In genomic region chr13:36478243-36478642, GRCm38 (mm10) we compare ENCODE assay signal across 13 mouse cellular contexts.
"Had no signal": no experiment of that assay in that cellular context is flagged by ENCODE, and none has a peak within 500 bp of the region (broad histone marks: within the 10 kb centered on the region; RNA-seq: fewer than 3 reads in every experiment).

No protein-coding gene starts in this region.

- H3K9me3 ChIP-seq: midbrain, embryonic 13.5 days; midbrain, embryonic 15.5 days; neural tube, embryonic 12.5 days; stomach, embryonic 15.5 days had no signal

- H3K4me3 ChIP-seq: midbrain, embryonic 13.5 days; midbrain, embryonic 15.5 days; neural tube, embryonic 12.5 days; stomach, embryonic 15.5 days had no signal

- H3K27me3 ChIP-seq: midbrain, embryonic 13.5 days; midbrain, embryonic 15.5 days; neural tube, embryonic 12.5 days; stomach, embryonic 15.5 days had no signal

- H3K4me2 ChIP-seq: lung, embryonic 14.5 days; midbrain, embryonic 11.5 days; midbrain, embryonic 13.5 days; midbrain, embryonic 15.5 days; neural tube, embryonic 12.5 days; stomach, embryonic 15.5 days had no signal

- H3K27ac ChIP-seq: midbrain, embryonic 13.5 days; midbrain, embryonic 15.5 days; neural tube, embryonic 12.5 days; stomach, embryonic 15.5 days; stomach, postnatal 0 days had no signal

- ATAC-seq: midbrain, embryonic 13.5 days; midbrain, embryonic 15.5 days had no signal

- DNase-seq: lung, adult 18-20 months; lung, embryonic 14.5 days; lung, postnatal 4 days; right cerebral cortex, postnatal 14 days; thymus, adult 2 months; thymus, postnatal 25 days; thymus, postnatal 4 days had no signal

- H3K9ac ChIP-seq: lung, embryonic 14.5 days; midbrain, embryonic 13.5 days; midbrain, embryonic 15.5 days; neural tube, embryonic 12.5 days; stomach, embryonic 15.5 days had no signal

- H3K4me1 ChIP-seq: midbrain, embryonic 13.5 days; midbrain, embryonic 15.5 days; neural tube, embryonic 12.5 days; stomach, embryonic 15.5 days had no signal

- H3K36me3 ChIP-seq: midbrain, embryonic 13.5 days; midbrain, embryonic 15.5 days; neural tube, embryonic 12.5 days; stomach, embryonic 15.5 days had no signal
